Mouse (Mus musculus): ENCODE measurements at regions not wholly inside any gene's neighbourhood (a gene's known extent, or its start where the extent isn't known, plus 50 kb on each side); places are given as distances from the start of the nearest gene placed in this dataset.

- TF ChIP-seq MAFK (IDR thresholded peaks at IDR 0.05; ENCODE audit: insufficient read depth, low read depth, low read length), result no peak
- no peak for TF ChIP-seq CHD2 (IDR thresholded peaks at IDR 0.05; ENCODE audit: low read depth, low read length)
- TF ChIP-seq HCFC1 (IDR thresholded peaks at IDR 0.05; ENCODE audit: borderline replicate concordance, insufficient read depth, low read length), result no peak
Measured at GRCm38 (mm10) chr4:10389790-10390189, 484.5 kb upstream of the 2610301B20Rik start.

All from ES-E14 (cell line).